Mouse (Mus musculus): ENCODE results near the gene Acta2. TPM values are rescaled to one million over a fixed set of nuclear protein-coding genes. Genes with fewer than 3 reads are reported as not detected.

The Acta2 gene
- polyA plus RNA-seq, 1 experiment from 2014 or later = 2,414 TPM

Other genes starting within 250 kb of the Acta2 start
- not detected in 2 replicates for gene Lipk, start 247.3 kb downstream of the Acta2 start, polyA plus RNA-seq (2014; fragmentation: Nextera tagmentation; extraction: Ambion mirVana)
- gene Lipn, start 188.2 kb downstream of the Acta2 start, polyA plus RNA-seq (2014; fragmentation: Nextera tagmentation; extraction: Ambion mirVana) = 0.22 TPM in 1 of 2 replicates, not detected in the other
- gene Lipm, start 154.7 kb downstream of the Acta2 start, polyA plus RNA-seq (2014; fragmentation: Nextera tagmentation; extraction: Ambion mirVana) = not detected in 2 replicates
- gene Ankrd22, start 89.5 kb downstream of the Acta2 start, polyA plus RNA-seq (2014; fragmentation: Nextera tagmentation; extraction: Ambion mirVana) = 3.5 and 3.9 TPM in 2 replicates
- gene Stambpl1, start 63.4 kb downstream of the Acta2 start, polyA plus RNA-seq (2014; fragmentation: Nextera tagmentation; extraction: Ambion mirVana) = 7.4 and 10.8 TPM in 2 replicates
- gene Fas, start 35.1 kb upstream of the Acta2 start, polyA plus RNA-seq (2014; fragmentation: Nextera tagmentation; extraction: Ambion mirVana) = 2.4 and 3.1 TPM in 2 replicates
- 1.7 and 2.8 TPM in 2 replicates for gene Ch25h, start 219.6 kb upstream of the Acta2 start, polyA plus RNA-seq (2014; fragmentation: Nextera tagmentation; extraction: Ambion mirVana)